Mouse (Mus musculus): Measurements from ENCODE around the gene Bcl2l13. TPM values are rescaled to one million over a fixed set of nuclear protein-coding genes. Genes with fewer than 3 reads are reported as not detected.

Bcl2l13 gene
- total and polyA plus RNA-seq, 2 experiments = 17.4 to 24.3 TPM

- Histone ChIP-seq H3K27me3 (ENCODE audit: control insufficient read depth, insufficient read depth, low read length) (no peaks in the 10 kb centered on the region), H3K4me1 (ENCODE audit: control insufficient read depth, insufficient read depth, low read length) (peaks cover 6% of the 10 kb centered on the region; the same call in 1 of the 2 replicates), H3K27ac (replicated peaks; ENCODE audit: insufficient read depth, low read depth, low read length) (no peak overlapping the region), H3K79me2 (ENCODE audit: control insufficient read depth, insufficient read depth, low read length) (peaks cover 5% of the 10 kb centered on the region; the same call in 1 of the 2 replicates), H3K9ac (ENCODE audit: low read depth, low read length) (no peak overlapping the region), H3K36me3 (ENCODE audit: control insufficient read depth, insufficient read depth, low read length) (no peaks in the 10 kb centered on the region), H3K4me3 (ENCODE audit: insufficient read depth, low read depth, low read length) (no peak overlapping the region)
- WGBS = 52% methylated on average over 13 of the region's 13 CpGs
- DNase-seq (ENCODE audit: extremely low read depth, low read depth, low spot score) = peak; percentile 40
- no peak for TF ChIP-seq POLR2A (IDR thresholded peaks at IDR 0.05; ENCODE audit: extremely low read depth, insufficient read depth, low read length)
- no peak for TF ChIP-seq CTCF (IDR thresholded peaks at IDR 0.05; ENCODE audit: low read depth, low read length)
Measured at GRCm38 (mm10) chr6:120911213-120912007, 75.4 kb downstream of the Bcl2l13 start.

DNA sequence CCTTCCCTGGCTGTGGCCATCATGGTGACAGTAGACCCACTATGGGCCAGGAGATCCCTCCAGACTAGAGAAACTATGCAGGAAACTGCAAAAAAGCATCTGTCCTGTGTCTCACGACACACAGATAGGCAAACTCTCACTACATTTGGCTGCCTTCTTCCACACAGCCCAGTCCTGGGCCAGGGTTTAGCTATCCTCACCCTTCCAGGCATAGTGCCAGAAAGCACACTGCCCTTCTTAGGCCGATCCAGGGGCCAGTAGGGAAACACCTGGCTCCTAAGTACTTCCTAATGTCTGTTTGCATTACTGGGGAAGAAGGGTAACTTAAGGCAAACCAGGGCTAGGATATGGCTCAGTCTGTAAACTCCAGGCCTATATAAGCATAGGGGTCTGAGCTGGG is 76.9 kb downstream of the Bcl2l13 start:
- Histone ChIP-seq H3K9ac (ENCODE audit: low read depth, low read length) (no peak overlapping the region), H3K4me1 (ENCODE audit: control insufficient read depth, insufficient read depth, low read length) (peaks cover 8% of the 10 kb centered on the region), H3K27me3 (ENCODE audit: control insufficient read depth, insufficient read depth, low read length) (no peaks in the 10 kb centered on the region), H3K27ac (replicated peaks; ENCODE audit: insufficient read depth, low read depth, low read length) (no peak overlapping the region), H3K36me3 (ENCODE audit: control insufficient read depth, insufficient read depth, low read length) (no peaks in the 10 kb centered on the region), H3K79me2 (ENCODE audit: control insufficient read depth, insufficient read depth, low read length) (peaks cover 5% of the 10 kb centered on the region; the same call in 1 of the 2 replicates), H3K4me3 (ENCODE audit: insufficient read depth, low read depth, low read length) (no peak overlapping the region)
- TF ChIP-seq POLR2A (IDR thresholded peaks at IDR 0.05; ENCODE audit: extremely low read depth, insufficient read depth, low read length) (no peak), CTCF (IDR thresholded peaks at IDR 0.05; ENCODE audit: low read depth, low read length) (no peak)
- DNase-seq (ENCODE audit: extremely low read depth, low read depth, low spot score) = peak; percentile 68
- 9% methylated on average over 2 of the region's 2 CpGs for WGBS

- Histone ChIP-seq H3K4me3 (ENCODE audit: insufficient read depth, low read depth, low read length) (no peak overlapping the region), H3K27ac (replicated peaks; ENCODE audit: insufficient read depth, low read depth, low read length) (no peak overlapping the region), H3K9ac (ENCODE audit: low read depth, low read length) (no peak overlapping the region), H3K79me2 (ENCODE audit: control insufficient read depth, insufficient read depth, low read length) (peaks cover 5% of the 10 kb centered on the region; the same call in 1 of the 2 replicates), H3K36me3 (ENCODE audit: control insufficient read depth, insufficient read depth, low read length) (no peaks in the 10 kb centered on the region), H3K27me3 (ENCODE audit: control insufficient read depth, insufficient read depth, low read length) (no peaks in the 10 kb centered on the region), H3K4me1 (ENCODE audit: control insufficient read depth, insufficient read depth, low read length) (peaks cover 8% of the 10 kb centered on the region)
- TF ChIP-seq POLR2A (IDR thresholded peaks at IDR 0.05; ENCODE audit: extremely low read depth, insufficient read depth, low read length) = no peak
- no peak for DNase-seq (ENCODE audit: extremely low read depth, low read depth, low spot score)
- WGBS = 83% methylated on average over 8 of the region's 8 CpGs
Measured at GRCm38 (mm10) chr6:120913783-120914182, 77.8 kb downstream of the Bcl2l13 start.

- H3K27ac ChIP-seq (replicated peaks; ENCODE audit: insufficient read depth, low read depth, low read length) = no peak overlapping the region
- DNase-seq (ENCODE audit: extremely low read depth, low read depth, low spot score) = no peak
- no peak overlapping the region for H3K4me3 ChIP-seq (ENCODE audit: insufficient read depth, low read depth, low read length)
- no peaks in the 10 kb centered on the region for H3K36me3 ChIP-seq (ENCODE audit: control insufficient read depth, insufficient read depth, low read length)
- peaks cover 8% of the 10 kb centered on the region for H3K4me1 ChIP-seq (ENCODE audit: control insufficient read depth, insufficient read depth, low read length)
- H3K9ac ChIP-seq (ENCODE audit: low read depth, low read length) = no peak overlapping the region
- TF ChIP-seq CTCF (IDR thresholded peaks at IDR 0.05; ENCODE audit: low read depth, low read length) = no peak
- TF ChIP-seq POLR2A (IDR thresholded peaks at IDR 0.05; ENCODE audit: extremely low read depth, insufficient read depth, low read length) = no peak
- no peaks in the 10 kb centered on the region for H3K27me3 ChIP-seq (ENCODE audit: control insufficient read depth, insufficient read depth, low read length)
- peaks cover 5% of the 10 kb centered on the region; the same call in 1 of the 2 replicates for H3K79me2 ChIP-seq (ENCODE audit: control insufficient read depth, insufficient read depth, low read length)
- WGBS = 75% methylated on average over 4 of the region's 4 CpGs
Measured at GRCm38 (mm10) chr6:120914533-120914910, 78.5 kb downstream of the Bcl2l13 start.

DNA sequence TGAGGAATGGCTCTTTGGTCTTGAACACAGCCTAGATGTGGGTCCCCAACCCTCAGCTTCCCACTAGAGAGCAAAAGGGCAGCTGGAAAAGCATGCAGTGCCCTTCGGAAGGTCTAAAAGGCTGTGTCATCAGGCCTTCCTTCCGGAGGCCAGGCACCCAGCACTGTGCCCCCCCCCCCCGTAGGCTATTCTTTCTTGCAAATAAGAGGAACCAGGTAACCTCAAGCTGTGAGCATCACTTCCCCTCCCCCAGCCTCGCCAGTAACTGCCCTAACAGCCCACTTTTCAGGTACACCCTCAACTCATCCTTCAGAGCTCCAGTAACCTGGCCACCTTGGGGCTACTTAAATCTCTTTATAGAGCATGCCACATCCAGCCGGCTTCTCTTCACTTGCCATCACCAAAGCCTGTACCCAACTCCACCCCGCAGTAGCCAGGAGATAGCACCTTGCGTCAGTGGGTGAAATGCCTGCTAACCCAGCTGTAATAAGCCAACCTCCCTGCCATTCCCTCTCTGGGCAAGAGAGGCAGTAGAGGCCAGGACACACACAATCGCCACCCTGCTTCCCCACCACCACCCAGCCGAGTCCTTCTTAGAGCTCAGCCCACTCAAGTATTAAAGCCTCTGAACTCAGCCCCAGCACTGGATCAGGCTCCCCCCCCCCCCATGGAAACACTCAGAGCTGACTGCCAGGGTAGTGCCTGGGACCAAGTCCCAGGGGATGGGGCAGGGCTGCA is 79.1 kb downstream of the Bcl2l13 start:
- Histone ChIP-seq H3K4me3 (ENCODE audit: insufficient read depth, low read depth, low read length) (no peak overlapping the region), H3K27me3 (ENCODE audit: control insufficient read depth, insufficient read depth, low read length) (no peaks in the 10 kb centered on the region), H3K9ac (ENCODE audit: low read depth, low read length) (no peak overlapping the region), H3K4me1 (ENCODE audit: control insufficient read depth, insufficient read depth, low read length) (peaks cover 8% of the 10 kb centered on the region), H3K79me2 (ENCODE audit: control insufficient read depth, insufficient read depth, low read length) (peaks cover 5% of the 10 kb centered on the region; the same call in 1 of the 2 replicates), H3K27ac (replicated peaks; ENCODE audit: insufficient read depth, low read depth, low read length) (no peak overlapping the region), H3K36me3 (ENCODE audit: control insufficient read depth, insufficient read depth, low read length) (no peaks in the 10 kb centered on the region)
- DNase-seq (ENCODE audit: extremely low read depth, low read depth, low spot score) = peak; percentile 37
- TF ChIP-seq CTCF (IDR thresholded peaks at IDR 0.05; ENCODE audit: low read depth, low read length) = peak; percentile 60
- TF ChIP-seq POLR2A (IDR thresholded peaks at IDR 0.05; ENCODE audit: extremely low read depth, insufficient read depth, low read length) = no peak
- WGBS = 39% methylated on average over 9 of the region's 9 CpGs
